In genomic region chr2:152765045-152765674, GRCm38 (mm10) we compare ENCODE assay signal across 11 mouse cellular contexts. TPM values are rescaled to one million over a fixed set of nuclear protein-coding genes. Genes with fewer than 3 reads are reported as not detected.
DNase-seq lines count a peak whose midpoint lies in the region; ATAC-seq and TF ChIP-seq lines count a peak whose summit lies in the region.
"Had no signal": no experiment of that assay in that cellular context is flagged by ENCODE, and none has a peak within 500 bp of the region (broad histone marks: within the 10 kb centered on the region; RNA-seq: fewer than 3 reads in every experiment).

No protein-coding gene starts in this region.

- no peaks in the 10 kb centered on the region for H3K9me3 ChIP-seq in heart, embryonic 13.5 days
- no peaks in the 10 kb centered on the region for H3K9me3 ChIP-seq in forebrain, embryonic 14.5 days (replicated peaks; ENCODE audit: control insufficient read depth, low read length)
- no peaks in the 10 kb centered on the region for H3K9me3 ChIP-seq in limb, embryonic 12.5 days
- no peaks in the 10 kb centered on the region for H3K9me3 ChIP-seq in midbrain, embryonic 15.5 days
- H3K9me3 ChIP-seq in liver, embryonic 12.5 days (replicated peaks): no peaks in the 10 kb centered on the region
- H3K9me3 ChIP-seq: embryonic facial prominence, embryonic 13.5 days had no signal

- 0 out of 2 replicates have a peak overlapping the region, but pooled peaks have one; percentile 25 for H3K4me3 ChIP-seq in heart, embryonic 13.5 days
- H3K4me3 ChIP-seq in forebrain, embryonic 14.5 days (ENCODE audit: low read depth, low read length): no peak overlapping the region
- no peak overlapping the region for H3K4me3 ChIP-seq in limb, embryonic 12.5 days (replicated peaks)
- no peak overlapping the region for H3K4me3 ChIP-seq in midbrain, embryonic 15.5 days
- no peak overlapping the region for H3K4me3 ChIP-seq in cerebellum, adult 2 months (replicated peaks; ENCODE audit: insufficient read depth, low read depth, low read length)
- no peak overlapping the region for H3K4me3 ChIP-seq in liver, embryonic 12.5 days
- H3K4me3 ChIP-seq: embryonic facial prominence, embryonic 13.5 days had no signal

- WGBS in heart, embryonic 13.5 days: 23% methylated on average over 7 of the region's 7 CpGs
- 13% methylated on average over 7 of the region's 7 CpGs for WGBS in forebrain, embryonic 14.5 days
- 48% methylated on average over 7 of the region's 7 CpGs for WGBS in limb, embryonic 12.5 days
- 31% methylated on average over 4 of the region's 7 CpGs for WGBS in midbrain, embryonic 15.5 days
- 62% methylated on average over 7 of the region's 7 CpGs for WGBS in cerebellum, adult 2 months
- 54% methylated on average over 4 of the region's 7 CpGs for WGBS in liver, embryonic 12.5 days (ENCODE audit: insufficient replicate concordance)

- H3K4me1 ChIP-seq in heart, embryonic 13.5 days: peaks cover 41% of the 10 kb centered on the region
- peaks cover 2% of the 10 kb centered on the region; the same call in 1 of the 2 replicates for H3K4me1 ChIP-seq in forebrain, embryonic 14.5 days (ENCODE audit: control insufficient read depth, insufficient read depth, low read length)
- peaks cover 26% of the 10 kb centered on the region for H3K4me1 ChIP-seq in limb, embryonic 12.5 days (replicated peaks)
- peaks cover 5% of the 10 kb centered on the region for H3K4me1 ChIP-seq in midbrain, embryonic 15.5 days
- H3K4me1 ChIP-seq in cerebellum, adult 2 months (ENCODE audit: control insufficient read depth, insufficient read depth, low read length): peaks cover 3% of the 10 kb centered on the region; the same call in 1 of the 2 replicates
- H3K4me1 ChIP-seq in liver, embryonic 12.5 days: peaks cover 63% of the 10 kb centered on the region

- no peak for TF ChIP-seq POLR2A in cerebellum, adult 2 months (IDR thresholded peaks at IDR 0.05; ENCODE audit: borderline replicate concordance, insufficient read depth, low read length)

- H3K27ac ChIP-seq in heart, embryonic 13.5 days (replicated peaks): peak overlapping the region; percentile 70
- H3K27ac ChIP-seq in forebrain, embryonic 14.5 days (ENCODE audit: low read depth, low read length): no peak overlapping the region
- peak overlapping the region; percentile 67; the same call in 1 of the 2 replicates for H3K27ac ChIP-seq in limb, embryonic 12.5 days
- no peak overlapping the region for H3K27ac ChIP-seq in midbrain, embryonic 15.5 days
- no peak overlapping the region for H3K27ac ChIP-seq in cerebellum, adult 2 months (ENCODE audit: insufficient read depth, low read length)
- no peak overlapping the region for H3K27ac ChIP-seq in liver, embryonic 12.5 days
- H3K27ac ChIP-seq: liver, embryonic 14.5 days had no signal

- ATAC-seq in heart, embryonic 13.5 days (ENCODE audit: extremely low read depth, insufficient number of reproducible peaks, low FRiP score, low TSS enrichment): no peak
- peak; percentile 33; the same call in 1 of the 2 replicates for ATAC-seq in forebrain, embryonic 14.5 days
- ATAC-seq in limb, embryonic 12.5 days (ENCODE audit: insufficient number of reproducible peaks, insufficient read depth, low FRiP score, low TSS enrichment, low read depth): no peak
- ATAC-seq in midbrain, embryonic 15.5 days (replicated peaks): no peak
- ATAC-seq in liver, embryonic 12.5 days: no peak

- TF ChIP-seq CTCF in cerebellum, adult 2 months (IDR thresholded peaks at IDR 0.05; ENCODE audit: borderline replicate concordance, insufficient read depth, low read depth, low read length): no peak

- H3K27me3 ChIP-seq in heart, embryonic 13.5 days (replicated peaks): no peaks in the 10 kb centered on the region
- no peaks in the 10 kb centered on the region for H3K27me3 ChIP-seq in forebrain, embryonic 14.5 days (replicated peaks; ENCODE audit: control insufficient read depth, insufficient read depth, low read length)
- no peaks in the 10 kb centered on the region for H3K27me3 ChIP-seq in limb, embryonic 12.5 days
- H3K27me3 ChIP-seq in midbrain, embryonic 15.5 days (replicated peaks): 0 out of 2 replicates have a peak, but pooled peaks cover 3% of the 10 kb centered on the region
- H3K27me3 ChIP-seq in cerebellum, adult 2 months (ENCODE audit: control insufficient read depth, insufficient read depth, low read length): no peaks in the 10 kb centered on the region
- peaks cover 25% of the 10 kb centered on the region for H3K27me3 ChIP-seq in liver, embryonic 12.5 days (replicated peaks)
- H3K27me3 ChIP-seq: embryonic facial prominence, embryonic 13.5 days had no signal

- DNase-seq in heart, postnatal 4 days: no peak
- DNase-seq in forebrain, embryonic 14.5 days (ENCODE audit: low spot score): peak; percentile 19
- no peak for DNase-seq in cerebellum, adult 2 months
- no peak for DNase-seq in cerebellum, adult 9-11 months
- DNase-seq: kidney, postnatal 36 days had no signal

- H3K4me2 ChIP-seq in heart, embryonic 13.5 days: peak overlapping the region; percentile 65
- H3K4me2 ChIP-seq in forebrain, embryonic 14.5 days (ENCODE audit: low read length): peak overlapping the region; percentile 37; the same call in 1 of the 2 replicates
- H3K4me2 ChIP-seq in limb, embryonic 12.5 days: peak overlapping the region; percentile 44
- peak overlapping the region; percentile 28 for H3K4me2 ChIP-seq in midbrain, embryonic 15.5 days
- H3K4me2 ChIP-seq in liver, embryonic 12.5 days: no peak overlapping the region

- no peaks in the 10 kb centered on the region for H3K36me3 ChIP-seq in heart, embryonic 13.5 days
- H3K36me3 ChIP-seq in forebrain, embryonic 14.5 days (ENCODE audit: control insufficient read depth, insufficient read depth, low read length): no peaks in the 10 kb centered on the region
- no peaks in the 10 kb centered on the region for H3K36me3 ChIP-seq in limb, embryonic 12.5 days
- no peaks in the 10 kb centered on the region for H3K36me3 ChIP-seq in midbrain, embryonic 15.5 days (replicated peaks)
- H3K36me3 ChIP-seq in liver, embryonic 12.5 days: no peaks in the 10 kb centered on the region
- H3K36me3 ChIP-seq: embryonic facial prominence, embryonic 13.5 days had no signal

- H3K9ac ChIP-seq in heart, embryonic 13.5 days: peak overlapping the region; percentile 74
- peak overlapping the region; percentile 37; the same call in 1 of the 2 replicates for H3K9ac ChIP-seq in forebrain, embryonic 14.5 days (ENCODE audit: low read length)
- H3K9ac ChIP-seq in limb, embryonic 12.5 days (replicated peaks): peak overlapping the region; percentile 27; the same call in 1 of the 2 replicates
- H3K9ac ChIP-seq in midbrain, embryonic 15.5 days: no peak overlapping the region
- no peak overlapping the region for H3K9ac ChIP-seq in liver, embryonic 12.5 days
- H3K9ac ChIP-seq: embryonic facial prominence, embryonic 13.5 days; liver, embryonic 14.5 days had no signal

RNA-seq across cellular contexts. Expression of gene Cox4i2, which starts 11.2 kb away (rescaled TPM):
- polyA plus RNA-seq in heart, embryonic 13.5 days (2015; fragmentation: Nextera tagmentation; extraction: Ambion mirVana): 11.8 and 13.4 TPM in 2 replicates
- 10 to 100 TPM; 13.7 to 15.1 TPM for total RNA-seq in heart, postnatal 4 days (2021)
- 4.5 and 5.9 TPM in 2 replicates for polyA plus RNA-seq in forebrain, embryonic 14.5 days (2014; fragmentation: Nextera tagmentation; extraction: Ambion mirVana)
- polyA plus RNA-seq in limb, embryonic 12.5 days (2016; fragmentation: Nextera tagmentation; extraction: Ambion mirVana): 29.9 and 30.6 TPM in 2 replicates
- polyA plus RNA-seq in midbrain, embryonic 15.5 days (2015; fragmentation: Nextera tagmentation; extraction: Ambion mirVana): 5.2 and 6.4 TPM in 2 replicates
- polyA plus RNA-seq in cerebellum, adult 2 months (2012; rRNA removed): 9.2 and 9.7 TPM in 2 replicates
- polyA plus RNA-seq in liver, embryonic 12.5 days (2016; fragmentation: Nextera tagmentation; extraction: Ambion mirVana): 2.5 and 3.4 TPM in 2 replicates

RNA-seq across cellular contexts. Expression of gene Id1, which starts 29.1 kb away (rescaled TPM):
- polyA plus RNA-seq in heart, embryonic 13.5 days (2015; fragmentation: Nextera tagmentation; extraction: Ambion mirVana): 56.7 and 58.8 TPM in 2 replicates
- total RNA-seq in heart, postnatal 4 days (2021): 10 to 100 TPM; 71.8 to 76.6 TPM
- 29.2 and 32.8 TPM in 2 replicates for polyA plus RNA-seq in forebrain, embryonic 14.5 days (2014; fragmentation: Nextera tagmentation; extraction: Ambion mirVana)
- 299 and 330 TPM in 2 replicates for polyA plus RNA-seq in limb, embryonic 12.5 days (2016; fragmentation: Nextera tagmentation; extraction: Ambion mirVana)
- 30.7 and 33.7 TPM in 2 replicates for polyA plus RNA-seq in midbrain, embryonic 15.5 days (2015; fragmentation: Nextera tagmentation; extraction: Ambion mirVana)
- 63.8 and 68.7 TPM in 2 replicates for polyA plus RNA-seq in cerebellum, adult 2 months (2012; rRNA removed)
- 28.1 and 30.6 TPM in 2 replicates for polyA plus RNA-seq in liver, embryonic 12.5 days (2016; fragmentation: Nextera tagmentation; extraction: Ambion mirVana)

Comparison
In these comparisons a context has a peak if more than half of its experiments do, and no peak if none do; other contexts are left out.
1. H3K27ac ChIP-seq: peak in heart, embryonic 13.5 days (single experiment) and limb, embryonic 12.5 days (single experiment); none in forebrain, embryonic 14.5 days (single experiment), midbrain, embryonic 15.5 days (single experiment), cerebellum, adult 2 months (single experiment) and liver, embryonic 12.5 days (single experiment).
2. H3K9ac ChIP-seq: peak in heart, embryonic 13.5 days (single experiment), forebrain, embryonic 14.5 days (single experiment) and limb, embryonic 12.5 days (single experiment); none in midbrain, embryonic 15.5 days (single experiment) and liver, embryonic 12.5 days (single experiment).